In genomic region chr8:118850381-118850780, GRCm38 (mm10) we compare ENCODE assay signal across 9 mouse cellular contexts.
DNase-seq lines count a peak whose midpoint lies in the region; ATAC-seq and TF ChIP-seq lines count a peak whose summit lies in the region.
"Had no signal": no experiment of that assay in that cellular context is flagged by ENCODE, and none has a peak within 500 bp of the region (broad histone marks: within the 10 kb centered on the region; RNA-seq: fewer than 3 reads in every experiment).

No protein-coding gene starts in this region.

- TF ChIP-seq POLR2A in thymus, adult 2 months (IDR thresholded peaks at IDR 0.05; ENCODE audit: control insufficient read depth, extremely low read depth, insufficient read depth, low read length, poor library complexity), result no peak
- TF ChIP-seq POLR2A in liver, adult 2 months (IDR thresholded peaks at IDR 0.05; ENCODE audit: extremely low read depth, insufficient read depth, low read length), result no peak

- no peak for TF ChIP-seq CTCF in thymus, adult 2 months (IDR thresholded peaks at IDR 0.05; ENCODE audit: borderline replicate concordance, control insufficient read depth, extremely low read depth, insufficient read depth, low read length, poor library complexity)
- peak; percentile 90 for TF ChIP-seq CTCF in liver, adult 2 months (IDR thresholded peaks at IDR 0.05; ENCODE audit: low read depth, low read length)

- H3K79me2 ChIP-seq in liver, adult 2 months (ENCODE audit: control insufficient read depth, insufficient read depth, low read length), result no peaks in the 10 kb centered on the region

- H3K27me3 ChIP-seq in thymus, adult 2 months (ENCODE audit: control insufficient read depth, insufficient read depth, low read length), result no peaks in the 10 kb centered on the region
- no peaks in the 10 kb centered on the region for H3K27me3 ChIP-seq in liver, adult 2 months (ENCODE audit: control insufficient read depth, insufficient read depth, low read length)
- H3K27me3 ChIP-seq: stomach, embryonic 15.5 days had no signal

- H3K27ac ChIP-seq in thymus, adult 2 months (ENCODE audit: control insufficient read depth, insufficient read depth, low read length), result no peak overlapping the region
- no peak overlapping the region for H3K27ac ChIP-seq in liver, adult 2 months (replicated peaks; ENCODE audit: insufficient read depth, low read depth, low read length)
- H3K27ac ChIP-seq: stomach, embryonic 15.5 days had no signal

- no peak overlapping the region for H3K4me3 ChIP-seq in thymus, adult 2 months (ENCODE audit: control insufficient read depth, insufficient read depth, low read length)
- no peak overlapping the region for H3K4me3 ChIP-seq in liver, adult 2 months (ENCODE audit: insufficient read depth, low read depth, low read length)
- H3K4me3 ChIP-seq: stomach, embryonic 15.5 days had no signal

- 28% methylated on average over 6 of the region's 6 CpGs for WGBS in thymus, adult 2 months
- 26% methylated on average over 6 of the region's 6 CpGs for WGBS in liver, adult 2 months

- no peaks in the 10 kb centered on the region for H3K4me1 ChIP-seq in thymus, adult 2 months (replicated peaks; ENCODE audit: control insufficient read depth, insufficient read depth, low read length)
- H3K4me1 ChIP-seq in liver, adult 2 months (ENCODE audit: control insufficient read depth, insufficient read depth, low read length), result no peaks in the 10 kb centered on the region
- H3K4me1 ChIP-seq: stomach, embryonic 15.5 days had no signal

- no peak for ATAC-seq in inflammation-experienced regulatory T-cells, adult 6 months

- DNase-seq in thymus, adult 2 months, result peak; percentile 11
- DNase-seq in thymus, adult 18-20 months, result no peak
- peak; percentile 60 for DNase-seq in cerebellum, adult 9-10 months
- DNase-seq in frontal cortex, postnatal 25 days (ENCODE audit: low spot score in 2 of 2), result peak; percentile 54 to 63
- DNase-seq in kidney, adult 9 months, result peak; percentile 53
- peak; percentile 17 for DNase-seq in liver, adult 2 months (ENCODE audit: extremely low read depth, low read depth, low spot score)
- peak; percentile 81 for DNase-seq in right cerebral cortex, adult 2 months (ENCODE audit: low spot score in 2 of 2)

- H3K36me3 ChIP-seq in thymus, adult 2 months (ENCODE audit: control insufficient read depth, insufficient read depth, low read length), result no peaks in the 10 kb centered on the region
- H3K36me3 ChIP-seq in liver, adult 2 months (ENCODE audit: control insufficient read depth, insufficient read depth, low read length), result no peaks in the 10 kb centered on the region
- H3K36me3 ChIP-seq: stomach, embryonic 15.5 days had no signal

- H3K9ac ChIP-seq in liver, adult 2 months (ENCODE audit: low read depth, low read length), result no peak overlapping the region
- H3K9ac ChIP-seq: stomach, embryonic 15.5 days had no signal

Comparison
In these comparisons a context has a peak if more than half of its experiments do, and no peak if none do; other contexts are left out.
1. DNase-seq: peak in thymus, adult 2 months (single experiment), cerebellum, adult 9-10 months (single experiment), frontal cortex, postnatal 25 days (2 of 2), kidney, adult 9 months (single experiment), liver, adult 2 months (single experiment) and right cerebral cortex, adult 2 months (2 of 2); none in thymus, adult 18-20 months (0 of 2).